Mouse (Mus musculus) small intestine, adult 2 months (tissue): Measurements from ENCODE around the gene Eif3d.

Experiments used
- CTCF ChIP-seq: fragments of 200-500 bp; IDR thresholded peaks from 2 replicates; pipeline ENCODE4 v1.5.1; 2012; ENCODE audit warnings: low read depth, mild to moderate bottlenecking, control low read depth, inconsistent platforms, low read length, moderate library complexity, mixed read lengths; ENCODE audit not compliant: insufficient replicate concordance, insufficient read length; ENCODE audit errors: extremely low read depth
- POLR2A ChIP-seq: fragments of 200-500 bp; IDR thresholded peaks from 2 replicates; pipeline ENCODE4 v1.6.1; 2012; ENCODE audit warnings: low read depth, mild to moderate bottlenecking, control low read depth, inconsistent platforms, low read length, moderate library complexity

GRCm38 (mm10) chr15:77928673-77929331, 41.8 kb downstream of the Eif3d start, which contains the start of gene Txn2:
- no peak for TF ChIP-seq CTCF
- TF ChIP-seq POLR2A, result peak; percentile 93
